Mouse (Mus musculus) urinary bladder, postnatal 36 days (tissue): ENCODE measurements at regions not wholly inside any gene's neighbourhood (a gene's known extent, or its start where the extent isn't known, plus 50 kb on each side); places are given as distances from the start of the nearest gene placed in this dataset.

Source experiments
- DNase-seq, 2 experiments: peaks; one replicate each; pipeline ENCODE4 v3.0.0; 2022; ENCODE audit warnings: low spot score in 2 of 2, mixed read lengths in 1 of 2

DNA sequence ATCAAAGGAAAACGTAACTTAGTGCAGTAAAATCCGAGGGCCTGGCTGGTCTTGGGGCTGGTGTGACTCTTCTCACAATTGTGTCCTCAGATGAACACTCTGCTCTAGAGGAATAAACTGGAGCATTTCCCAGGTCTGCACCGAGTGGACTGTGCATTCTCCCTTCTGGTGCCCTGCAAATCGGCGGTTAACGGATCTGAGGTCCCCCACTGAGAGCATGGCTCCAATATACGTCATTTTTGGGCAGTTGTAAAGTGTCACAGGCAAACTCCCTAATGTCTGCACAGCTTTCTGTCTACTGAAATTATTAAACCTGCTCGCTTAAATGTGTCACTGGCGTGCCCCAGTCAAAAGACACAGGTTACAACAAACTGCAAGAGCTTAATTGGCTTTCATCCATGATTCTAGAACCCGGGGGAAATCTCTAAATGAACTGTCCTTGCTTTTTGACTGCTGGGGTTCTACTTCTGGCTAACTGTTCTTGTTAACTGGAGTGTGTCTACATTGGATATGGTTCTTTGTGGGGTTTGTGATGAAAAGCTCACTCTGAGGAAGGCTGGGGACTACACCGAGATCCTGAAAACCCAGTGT lies 93.7 kb upstream of the Gm47985 start:
- DNase-seq, result no peak

GRCm38 (mm10) chr1:151092035-151092434 lies 90.3 kb upstream of the Gm47985 start:
- no peak for DNase-seq

DNA sequence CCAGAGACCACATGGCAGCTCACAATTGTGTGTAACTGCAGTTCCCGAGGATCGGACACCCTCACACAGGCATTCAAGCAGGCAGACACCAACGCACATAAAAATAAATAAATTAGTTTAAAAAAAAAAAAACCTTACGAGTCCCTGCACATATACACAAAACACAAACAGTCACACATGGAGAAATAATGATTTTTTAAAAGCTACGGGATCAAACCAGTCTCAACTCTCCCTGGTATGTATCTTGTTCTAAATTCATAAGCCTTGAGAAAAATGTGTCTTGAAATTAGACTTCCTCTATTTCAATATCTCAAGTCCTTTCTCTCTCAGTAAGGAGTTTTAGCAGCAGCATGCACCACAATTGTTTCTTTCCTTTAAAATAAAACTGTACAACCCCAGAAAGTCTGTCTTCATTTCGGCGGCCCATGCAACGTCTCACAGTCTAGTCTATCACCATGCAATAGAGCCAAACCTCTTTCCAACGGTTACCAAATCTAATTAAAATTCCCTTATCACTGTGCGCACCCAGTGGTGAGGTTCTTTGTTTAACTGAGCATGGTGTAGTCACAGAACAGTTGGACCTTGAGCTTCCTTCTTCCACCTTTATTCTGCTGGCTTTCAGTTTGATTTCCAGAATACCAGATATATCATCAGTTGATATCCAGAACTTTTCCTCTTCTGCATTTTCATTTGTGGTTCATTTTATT lies 86.8 kb upstream of the Gm47985 start:
- no peak for DNase-seq

DNA sequence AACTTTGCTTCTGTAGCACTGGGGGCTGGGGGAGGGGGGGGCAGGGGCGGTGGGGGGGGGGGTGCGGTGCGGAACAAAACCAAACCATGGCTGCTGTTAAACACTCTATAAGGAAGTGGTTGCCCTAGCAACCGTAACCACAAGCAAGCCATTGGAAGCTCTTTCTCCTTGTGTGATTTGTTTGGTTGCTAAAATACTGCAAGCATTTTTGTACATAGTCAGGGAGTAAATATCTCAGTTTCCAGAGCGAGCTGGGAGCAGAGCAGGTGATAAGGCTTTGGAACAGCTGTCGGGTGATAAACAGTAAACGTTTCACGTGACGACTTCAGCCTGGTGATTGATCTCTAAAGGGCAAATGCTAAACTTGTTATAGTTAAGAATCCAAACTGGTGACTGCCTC lies 86.3 kb upstream of the Gm47985 start:
- DNase-seq, result no peak

GRCm38 (mm10) chr1:151097506-151097905 lies 84.8 kb upstream of the Gm47985 start:
- DNase-seq, result no peak

GRCm38 (mm10) chr1:151098763-151099162 lies 83.6 kb upstream of the Gm47985 start:
- DNase-seq, result no peak

DNA sequence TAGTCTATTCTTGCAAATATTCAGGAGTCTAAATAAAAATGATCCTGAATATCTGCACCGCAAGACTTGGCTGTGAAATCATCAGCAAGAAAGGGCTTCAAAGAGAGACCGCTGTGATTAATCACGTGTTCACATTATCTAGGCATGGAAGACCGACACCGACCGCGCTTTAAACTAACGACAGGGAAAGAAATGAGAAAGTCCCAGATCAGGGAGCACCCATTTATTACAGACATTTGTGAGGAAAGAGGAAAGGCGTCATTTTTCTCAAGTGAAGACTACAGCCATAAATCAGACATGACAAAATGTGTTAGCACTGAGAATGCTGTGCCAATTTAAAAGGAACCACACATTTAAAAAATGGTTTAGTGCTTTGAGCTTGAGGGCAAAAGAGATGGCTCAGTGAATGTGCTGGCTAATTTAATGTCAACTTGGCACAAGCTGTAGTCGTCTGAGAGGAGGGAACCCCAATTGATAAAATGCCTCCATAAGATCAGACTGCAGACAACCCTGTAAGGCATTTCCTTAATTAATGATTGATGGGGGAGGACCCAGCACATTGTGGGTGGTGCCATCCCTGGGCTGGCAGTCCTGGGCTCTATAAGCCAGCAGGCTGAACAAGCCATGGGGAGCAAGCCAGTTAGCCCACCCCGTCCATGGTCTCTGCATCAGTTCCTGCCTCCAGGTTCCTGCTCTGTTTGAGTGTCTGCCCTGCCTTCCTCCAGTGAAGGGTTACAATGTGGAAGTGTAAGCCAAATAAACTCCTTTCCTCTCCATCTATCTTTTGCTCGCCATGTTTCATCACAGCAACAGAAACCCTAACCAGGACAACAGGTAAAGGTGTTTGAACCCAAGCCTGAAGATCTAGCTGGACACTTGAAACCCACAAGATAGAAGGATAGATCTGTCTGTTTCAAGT lies 81.5 kb upstream of the Gm47985 start:
- DNase-seq, result no peak

DNA sequence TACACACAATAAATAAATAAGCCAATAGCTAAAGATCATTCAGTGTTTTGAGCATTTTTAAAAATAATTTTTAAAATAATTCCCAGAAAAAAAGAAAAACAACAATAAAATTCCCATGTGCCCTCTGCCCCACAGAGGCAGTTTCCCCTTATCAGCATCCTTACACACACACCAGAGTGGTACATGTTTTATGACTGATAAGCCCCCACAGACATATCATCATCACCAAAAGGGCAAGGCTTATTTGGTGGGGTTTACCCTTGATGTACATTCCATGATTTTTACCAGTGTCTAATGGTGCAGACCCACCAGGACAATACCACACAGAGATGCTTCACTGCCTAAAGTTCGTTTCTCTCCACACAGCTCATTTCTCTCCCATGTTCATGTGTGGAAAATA lies 80.8 kb upstream of the Gm47985 start:
- DNase-seq, result no peak

DNA sequence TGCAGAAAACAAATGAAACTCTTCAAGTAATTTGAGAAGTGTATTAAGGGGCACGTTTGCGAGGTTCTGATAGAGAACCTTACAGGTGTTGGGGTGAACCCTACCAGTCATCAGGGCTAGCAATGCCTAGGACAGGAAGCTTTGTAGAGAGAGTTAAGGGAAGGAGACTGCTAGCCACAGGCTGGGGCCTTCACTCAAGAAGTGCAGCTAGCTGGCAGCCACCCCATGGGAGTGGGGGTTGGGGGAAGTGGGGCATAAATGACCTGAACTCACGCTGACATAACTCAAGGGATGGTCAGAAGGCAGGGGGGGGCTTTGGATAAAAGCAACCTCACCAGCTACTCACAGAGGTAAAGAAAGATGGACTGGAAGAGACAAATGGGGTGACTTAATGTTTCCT lies 80.3 kb upstream of the Gm47985 start:
- no peak for DNase-seq

DNA sequence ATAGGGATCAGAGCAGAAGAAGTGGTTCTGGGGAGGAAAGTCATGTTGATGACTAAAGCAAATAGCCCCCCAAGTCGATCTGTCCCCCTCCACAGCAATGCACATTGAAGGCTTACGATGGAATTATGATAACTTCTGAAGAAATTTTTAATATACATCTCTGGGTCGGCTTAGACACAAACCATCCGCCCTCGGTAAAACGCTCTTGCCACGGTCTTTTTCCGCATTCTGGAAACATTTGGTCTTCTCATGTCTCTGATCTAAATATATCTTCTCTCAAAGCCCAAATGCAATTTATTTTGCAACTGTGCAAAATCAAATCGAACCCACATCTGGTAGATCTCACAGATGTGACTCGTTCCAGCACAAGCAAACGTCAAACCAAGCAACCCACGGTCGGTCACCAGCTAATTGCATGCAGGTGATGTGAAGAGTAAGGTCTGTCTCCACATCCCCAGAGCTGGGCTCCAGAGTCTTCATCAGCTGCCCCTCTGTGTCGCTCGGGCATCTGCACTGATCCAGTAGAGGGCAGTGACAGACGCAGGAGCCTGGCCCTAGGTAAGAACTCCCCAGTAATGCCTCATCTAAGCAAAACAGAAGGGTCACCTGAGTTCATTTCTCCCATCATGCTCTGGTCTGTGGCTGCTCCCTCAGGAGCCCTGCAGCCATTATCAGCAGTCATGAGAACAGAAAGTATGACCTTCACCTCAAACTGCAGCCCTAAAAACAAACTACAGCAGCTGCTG lies 79.5 kb upstream of the Gm47985 start:
- no peak for DNase-seq

DNA sequence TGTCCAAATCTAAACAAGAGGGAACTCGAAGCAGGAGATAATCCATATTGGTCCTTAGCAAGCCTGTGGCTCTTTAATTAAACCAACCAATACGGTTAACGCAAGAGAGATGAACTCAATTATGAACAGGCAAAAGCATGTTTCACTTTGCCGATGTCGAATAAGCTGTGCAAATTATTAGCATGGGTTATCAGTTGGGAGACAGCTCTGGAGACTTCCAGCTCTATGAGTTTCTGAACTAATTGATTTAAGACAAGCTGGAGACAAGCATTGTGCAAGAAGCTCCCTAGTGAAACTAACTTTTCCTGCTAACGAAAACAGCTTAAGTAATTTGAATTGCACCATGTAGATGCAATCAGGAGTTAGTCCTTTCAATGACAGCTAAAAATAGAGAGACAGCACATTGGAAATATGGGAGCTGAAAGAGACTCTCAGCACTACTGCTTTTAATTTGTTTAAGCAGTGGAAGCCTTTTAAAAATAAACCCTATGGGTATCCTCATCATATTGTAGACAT lies 78.8 kb upstream of the Gm47985 start:
- no peak for DNase-seq

- no peak for DNase-seq
These were observed 78.0 kb upstream of the Gm47985 start for GRCm38 (mm10) chr1:151104346-151104745.

DNA sequence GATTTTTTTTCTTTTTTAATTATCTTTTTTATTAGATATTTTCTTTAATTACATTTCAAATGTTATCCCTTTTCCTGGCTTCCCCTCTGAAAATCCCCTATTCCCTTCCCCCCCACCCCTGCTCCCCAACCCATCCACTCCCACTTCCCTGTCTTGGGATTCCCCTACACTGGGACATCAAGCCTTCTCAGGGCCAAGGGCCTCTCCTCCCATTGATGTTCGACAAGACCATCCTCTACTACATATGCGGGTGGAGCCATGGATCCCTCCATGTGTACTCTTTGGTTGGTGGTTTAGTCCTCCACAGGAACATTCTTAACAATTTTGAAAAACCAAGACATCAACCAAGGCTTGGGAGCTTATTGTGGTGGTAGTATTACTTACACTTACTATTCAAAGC lies 77.5 kb upstream of the Gm47985 start:
- no peak for DNase-seq

DNA sequence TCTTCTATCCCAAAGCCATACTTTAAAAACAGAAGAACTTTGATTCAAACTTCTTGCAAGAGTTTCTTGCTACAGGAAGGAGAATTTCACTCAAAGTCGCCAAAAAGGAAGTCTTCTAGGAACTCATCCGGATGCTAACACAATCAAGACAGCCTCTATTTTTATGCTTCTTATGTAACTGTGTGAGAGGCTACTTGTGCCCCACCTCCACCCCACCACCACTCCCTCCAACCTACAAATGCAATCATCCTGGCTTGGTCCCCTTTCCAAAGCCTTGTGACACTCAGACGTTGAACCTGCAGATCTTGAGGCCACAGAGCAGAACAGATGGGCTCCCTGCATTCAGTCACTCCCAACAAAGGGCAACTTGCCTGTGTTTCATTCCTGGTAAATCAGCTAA lies 77.1 kb upstream of the Gm47985 start:
- peak in 1 of 2 experiments; percentile 27 for DNase-seq

DNA sequence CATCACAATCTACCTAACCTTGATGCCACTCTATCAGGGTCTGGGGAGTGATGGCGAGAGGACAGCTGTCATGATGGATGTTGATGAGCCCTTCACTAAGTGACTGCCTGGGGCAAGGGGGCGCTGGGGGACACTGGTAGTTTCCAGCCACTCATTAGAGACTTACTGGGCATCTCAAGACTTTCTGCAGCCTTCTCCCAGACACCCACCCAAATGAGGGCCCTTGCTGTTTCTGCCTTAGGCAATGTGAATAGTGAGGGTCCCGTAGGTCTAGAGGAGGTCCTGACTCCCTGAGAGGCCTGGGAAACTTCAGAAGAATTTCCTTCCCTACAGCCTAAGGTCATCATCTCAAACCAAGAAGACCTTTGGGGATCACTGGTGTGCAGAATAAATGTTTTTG lies 74.9 kb upstream of the Gm47985 start:
- no peak for DNase-seq

DNA sequence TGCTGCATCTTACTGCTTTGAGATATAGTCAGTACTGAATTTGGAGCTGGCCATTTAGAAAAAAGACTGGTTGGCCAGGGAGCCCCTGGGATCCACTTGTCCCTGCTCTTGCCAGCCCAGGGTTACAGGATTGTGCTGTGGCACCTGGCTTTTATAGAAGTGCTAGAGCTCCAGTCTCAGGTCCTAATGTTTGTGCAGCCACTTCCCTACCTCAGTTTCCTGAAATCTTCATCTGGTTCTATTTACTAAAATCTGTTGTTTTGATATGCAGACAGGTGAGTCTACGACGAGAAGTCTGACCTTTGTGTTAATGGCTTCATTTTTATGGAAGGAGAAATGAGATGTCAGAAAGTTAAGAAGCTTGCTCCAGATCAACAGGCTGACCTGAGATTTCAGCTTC lies 73.0 kb upstream of the Gm47985 start:
- no peak for DNase-seq

DNA sequence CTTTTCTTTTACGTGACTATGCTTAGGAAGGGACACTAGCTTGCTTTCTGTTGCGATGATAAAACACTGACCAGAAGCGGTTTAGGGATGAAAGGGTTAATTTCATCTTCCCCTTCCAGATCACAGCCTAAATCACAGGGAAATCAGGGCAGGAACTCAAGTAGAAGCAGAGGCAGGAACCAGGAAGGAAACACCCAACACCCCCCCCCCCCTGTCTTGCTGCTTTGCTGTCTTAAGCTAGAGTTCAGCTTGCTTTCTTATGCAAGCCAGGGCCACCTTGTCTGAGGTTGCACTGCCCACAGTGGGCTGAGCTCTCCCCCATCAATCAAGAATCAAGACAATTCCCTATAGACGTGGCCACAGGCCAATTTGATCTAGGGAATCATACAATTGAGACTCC lies 71.9 kb upstream of the Gm47985 start:
- DNase-seq, result no peak

GRCm38 (mm10) chr1:151111683-151112082 lies 70.7 kb upstream of the Gm47985 start:
- DNase-seq, result no peak

DNA sequence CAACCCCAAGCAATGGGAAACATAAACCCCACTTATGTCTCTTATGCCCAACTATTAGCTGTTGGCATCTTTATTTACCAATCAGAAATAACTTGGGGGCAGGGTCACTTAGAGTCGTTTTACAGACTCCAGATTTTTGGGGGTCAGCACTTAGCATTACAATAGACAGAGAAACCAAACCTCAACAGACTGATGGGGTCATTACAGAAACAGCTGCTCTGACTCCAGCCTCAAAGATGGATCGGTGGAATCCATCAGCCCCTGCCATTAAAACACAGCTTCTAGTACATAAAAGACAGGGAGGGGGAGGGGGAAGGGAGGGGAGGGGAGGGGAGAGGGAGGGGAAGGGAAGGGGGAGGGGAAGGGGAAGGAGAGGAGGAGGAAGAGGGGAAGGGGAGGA lies 69.9 kb upstream of the Gm47985 start:
- no peak for DNase-seq

DNA sequence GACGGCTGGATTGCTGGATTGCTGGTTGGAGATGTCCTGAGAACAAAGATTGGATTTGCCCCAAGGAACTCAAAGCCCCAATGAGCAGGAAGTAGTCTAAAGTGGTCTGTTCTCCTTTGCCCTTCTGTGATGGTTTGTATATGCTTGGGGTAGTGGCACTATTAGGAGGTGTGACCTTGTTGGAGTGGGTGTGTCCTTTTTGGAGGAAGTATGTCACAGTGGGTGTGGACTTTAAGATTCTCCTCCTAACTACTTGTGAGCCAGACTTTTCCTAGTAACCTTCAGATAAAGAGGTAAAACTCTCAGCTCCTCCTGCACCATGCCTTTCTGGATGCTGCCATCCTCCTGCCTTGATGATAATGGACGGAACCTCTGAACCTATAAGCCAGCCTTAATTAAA lies 69.1 kb upstream of the Gm47985 start:
- DNase-seq, result no peak

DNA sequence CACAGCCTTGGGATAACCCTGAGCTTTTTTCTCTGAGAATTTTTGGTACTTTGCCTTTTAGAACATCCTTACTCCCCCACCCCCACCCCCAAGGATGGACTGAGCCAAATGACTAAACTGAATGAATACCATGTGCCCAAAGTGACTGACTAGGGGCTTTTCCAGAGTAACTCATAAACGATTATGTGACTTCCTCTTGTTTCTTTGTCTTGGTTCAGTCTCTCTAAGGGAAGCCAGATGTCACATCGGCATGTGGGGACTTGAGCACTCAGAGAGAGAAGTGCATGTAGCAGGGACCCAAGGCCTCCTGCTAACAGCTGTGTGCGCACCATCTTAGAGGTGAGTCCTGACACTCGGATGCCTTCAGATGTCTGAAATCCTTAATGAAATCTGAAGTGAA lies 63.8 kb upstream of the Gm47985 start:
- DNase-seq, result no peak

DNA sequence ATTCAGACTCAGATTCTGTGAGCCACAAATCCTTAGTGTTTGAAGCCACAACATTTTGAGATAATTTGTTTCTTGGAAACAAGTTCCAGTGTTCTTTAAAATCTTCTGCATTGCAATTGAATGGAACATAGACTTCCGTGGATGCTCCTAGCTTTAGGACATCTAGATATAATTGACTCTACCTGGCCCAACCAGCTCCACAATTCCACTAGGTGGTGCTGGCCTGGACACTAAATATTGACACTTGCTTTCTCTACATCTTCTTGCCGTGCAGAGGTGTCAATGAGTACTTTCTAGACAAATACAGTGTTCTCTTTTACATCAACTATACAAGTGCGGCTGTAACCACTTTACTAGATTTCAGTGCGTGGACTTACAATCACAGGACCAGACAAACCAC lies 63.4 kb upstream of the Gm47985 start:
- DNase-seq, result no peak
